Mouse (Mus musculus): ENCODE measurements around the gene Zkscan1.

Zkscan1 gene

DNA sequence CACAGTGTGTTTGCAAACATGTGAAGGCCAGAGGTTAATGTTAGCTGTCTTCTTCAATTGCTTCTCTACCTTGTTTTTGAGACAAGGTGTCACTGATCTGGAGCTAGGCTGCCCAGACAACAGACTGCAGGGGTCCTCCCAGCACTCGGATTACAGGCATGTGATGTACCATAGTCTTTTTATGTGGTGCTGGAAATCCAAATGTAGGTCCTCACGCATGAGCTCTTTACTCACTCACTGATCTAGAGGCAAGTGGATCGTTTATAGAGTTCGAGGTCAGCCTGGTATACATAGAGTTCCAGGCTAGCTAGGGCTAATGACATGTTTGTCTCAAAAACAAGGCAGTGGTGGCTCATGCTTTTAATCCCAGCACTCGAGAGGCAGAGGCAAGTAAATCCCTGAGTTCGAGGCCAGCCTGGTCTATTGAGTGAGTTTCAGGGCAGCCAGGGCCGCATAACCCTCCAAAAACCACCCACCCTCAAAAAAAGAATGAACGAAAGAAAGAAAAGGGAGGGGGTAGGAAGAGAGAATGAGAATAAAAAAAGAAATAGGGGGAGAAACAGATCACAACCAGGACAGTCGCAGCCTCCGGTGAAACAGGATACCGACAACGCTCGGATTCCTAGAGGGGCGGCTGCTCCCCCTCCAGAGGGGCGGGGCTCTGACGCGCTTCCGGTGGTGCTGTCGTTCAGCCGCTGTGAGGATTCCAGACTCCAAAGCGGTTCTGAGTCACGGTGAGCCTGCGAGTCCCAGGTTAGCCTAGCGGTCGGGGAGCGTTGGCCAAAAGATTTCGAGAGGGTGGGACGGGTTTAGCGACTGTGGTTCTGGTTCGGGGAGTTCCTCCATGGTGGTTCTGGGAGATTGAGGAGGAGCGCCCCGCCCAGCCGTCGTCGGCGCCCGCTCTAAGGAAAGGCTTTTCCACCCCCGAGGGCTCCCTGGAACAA, 31.6 kb downstream of the Zkscan1 start, which contains the start of gene Zscan21:
Gene Zscan21 (plus strand): TSS at position 649 of the 944 bp plus-strand sequence.
- in situ Hi-C loops (cut with MboI; ENCODE audit: low sequenced_read_pairs), result no loop called here

DNA sequence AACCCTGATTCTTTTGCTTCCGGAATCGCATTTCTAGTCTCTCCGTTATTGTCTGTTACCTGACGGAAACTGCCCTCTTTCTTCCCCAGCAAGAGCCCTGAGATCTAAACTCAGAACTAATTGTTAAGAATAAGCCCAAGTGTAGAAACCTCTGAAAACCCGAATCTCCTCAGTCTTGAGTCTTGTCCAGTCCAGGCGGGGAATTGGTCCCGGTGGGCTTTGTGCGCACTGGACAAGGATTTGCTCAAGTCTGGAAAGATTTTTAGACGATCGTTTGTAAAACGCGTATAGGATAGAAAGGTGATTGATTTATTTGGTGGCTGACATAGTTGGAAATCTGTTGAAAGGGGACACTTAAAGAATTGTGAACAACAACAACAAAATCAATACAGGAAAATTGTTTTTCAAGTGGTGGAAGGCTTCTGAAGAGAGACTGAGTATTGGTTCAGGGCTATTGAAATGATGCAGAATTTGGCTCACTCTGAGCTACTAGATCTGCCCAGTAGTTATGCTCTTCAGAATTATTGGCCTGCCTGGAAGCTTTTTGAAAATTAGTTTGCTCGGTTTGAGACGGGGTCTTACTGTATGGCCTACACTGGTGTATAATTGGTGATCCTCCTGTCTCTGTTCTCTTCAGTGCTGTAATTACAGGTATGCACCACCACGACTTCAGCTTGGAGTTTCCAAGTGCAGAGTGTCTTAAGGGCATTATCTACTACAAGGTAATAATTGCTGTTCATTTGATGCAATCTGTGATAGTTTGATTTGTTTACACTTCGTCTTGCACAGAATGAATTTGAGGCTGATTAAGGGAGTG, 32.5 kb downstream of the Zkscan1 start:
- in situ Hi-C loops (cut with MboI; ENCODE audit: low sequenced_read_pairs), result no loop called here

- in situ Hi-C loops (cut with MboI; ENCODE audit: low sequenced_read_pairs), result no loop called here
Measured at GRCm38 (mm10) chr5:138118041-138118440, 33.2 kb downstream of the Zkscan1 start.

DNA sequence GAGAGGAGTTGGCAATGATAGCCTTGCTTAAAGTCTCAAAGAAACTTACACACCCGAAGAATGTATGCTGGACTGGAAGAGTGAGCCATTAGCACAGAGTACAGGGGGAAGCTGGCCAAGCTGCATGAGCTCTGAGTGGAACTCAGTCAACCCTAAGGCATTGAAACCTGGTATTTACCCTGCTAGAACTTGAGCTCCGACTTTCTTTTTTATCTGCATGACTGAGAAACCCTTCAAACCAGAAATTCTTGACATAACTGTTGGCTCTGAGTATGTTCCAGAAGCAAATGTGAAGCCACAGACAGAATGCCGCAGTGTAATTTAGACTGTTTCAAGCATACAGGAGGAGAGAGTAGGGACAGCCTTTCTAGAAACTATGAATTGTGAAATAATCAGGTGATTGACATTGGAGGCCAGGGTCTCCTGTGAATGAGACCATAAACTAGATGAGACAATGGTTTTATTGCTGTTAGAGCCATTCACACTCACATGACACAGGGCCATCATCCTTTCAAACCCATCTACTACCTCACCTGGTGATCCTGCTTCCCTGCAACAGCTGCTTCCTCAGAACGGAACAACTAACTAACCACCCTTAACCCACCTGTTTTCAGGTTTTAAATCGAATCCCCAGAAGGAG, 47.7 kb downstream of the Zkscan1 start:
- in situ Hi-C loops (cut with MboI; ENCODE audit: low sequenced_read_pairs), result no loop called here

DNA sequence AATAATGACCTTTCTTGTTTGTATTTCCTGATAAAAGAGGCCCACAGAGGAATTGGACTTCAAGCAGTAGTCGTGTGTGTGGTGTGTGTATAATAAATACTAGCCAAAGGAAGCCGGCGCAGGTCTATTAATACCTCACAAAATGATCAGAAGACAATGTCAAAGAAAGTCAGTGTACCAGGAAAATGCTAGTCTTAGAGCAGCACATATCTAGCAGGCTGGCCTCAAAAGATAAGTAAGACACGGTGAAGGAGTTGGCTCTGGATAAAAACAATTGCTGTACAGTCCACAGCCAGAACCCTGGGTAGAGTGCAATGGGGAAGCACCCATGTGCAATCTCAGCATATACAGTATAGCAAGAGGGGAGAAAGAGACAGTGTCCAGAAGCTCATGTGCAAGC, 52.4 kb downstream of the Zkscan1 start:
- in situ Hi-C loops (cut with MboI; ENCODE audit: low sequenced_read_pairs), result no loop called here

DNA sequence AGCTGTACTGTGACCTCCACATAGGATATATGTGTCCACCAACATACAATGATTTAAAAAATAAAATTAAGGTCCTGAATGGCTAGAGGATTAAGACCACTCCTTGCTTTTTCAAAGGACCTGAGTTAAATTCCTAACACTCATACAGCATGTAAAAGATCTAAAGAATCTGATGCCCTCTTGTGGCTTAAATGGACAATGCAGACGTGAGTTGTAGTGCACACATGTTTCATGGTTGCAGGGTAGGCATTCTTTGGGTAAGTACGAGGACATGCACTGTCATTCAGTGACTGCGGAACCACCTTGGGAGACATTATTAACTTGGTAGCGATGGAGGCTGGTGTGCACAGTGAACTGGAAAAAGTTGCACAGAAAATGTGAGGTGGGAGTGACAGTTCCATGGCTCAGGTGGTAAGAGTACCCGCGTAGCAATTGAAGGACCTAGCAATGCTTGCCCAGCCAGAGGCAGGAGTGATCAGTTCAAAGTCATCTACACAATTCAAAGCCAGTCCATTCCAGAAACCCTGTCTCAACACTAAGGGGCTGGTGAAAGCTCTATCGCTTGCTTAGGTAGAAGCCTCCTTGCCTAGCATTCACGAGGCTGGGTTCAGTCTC, 53.2 kb downstream of the Zkscan1 start:
- in situ Hi-C loops (cut with MboI; ENCODE audit: low sequenced_read_pairs), result no loop called here

GRCm38 (mm10) chr5:138138585-138138984, 53.7 kb downstream of the Zkscan1 start:
- in situ Hi-C loops (cut with MboI; ENCODE audit: low sequenced_read_pairs), result no loop called here

- in situ Hi-C loops (cut with MboI; ENCODE audit: low sequenced_read_pairs), result no loop called here
Measured at GRCm38 (mm10) chr5:138154390-138154789, 69.5 kb downstream of the Zkscan1 start.

GRCm38 (mm10) chr5:138155443-138155976, 70.6 kb downstream of the Zkscan1 start, which contains the start of gene Zfp113:
TSS of gene Zfp113 (minus strand) at chr5:138155744.
- in situ Hi-C loops (cut with MboI; ENCODE audit: low sequenced_read_pairs), result no loop called here

Data from CH12F3 (cell line).